Mouse (Mus musculus): ENCODE results near the gene D130043K22Rik. TPM values are rescaled to one million over a fixed set of nuclear protein-coding genes. Genes with fewer than 3 reads are reported as not detected.
"Not testable (repeated sequence)": the region's sequence is repeated elsewhere in the genome, so short reads cannot be mapped to it uniquely, and the experiment has no call there.

The D130043K22Rik gene
- total and polyA plus RNA-seq, 3 experiments, result 0.29 to 1.7 (median 0.31) TPM

- DNase-seq, result peak; percentile 96
These were observed 13.4 kb upstream of the D130043K22Rik start, which contains the start of the genes Acot13 and Tdp2 for GRCm38 (mm10) chr13:24831353-24832130. Gene Acot13 (minus strand): TSS chr13:24831540. Gene Tdp2 (plus strand): TSS chr13:24831679.

DNA sequence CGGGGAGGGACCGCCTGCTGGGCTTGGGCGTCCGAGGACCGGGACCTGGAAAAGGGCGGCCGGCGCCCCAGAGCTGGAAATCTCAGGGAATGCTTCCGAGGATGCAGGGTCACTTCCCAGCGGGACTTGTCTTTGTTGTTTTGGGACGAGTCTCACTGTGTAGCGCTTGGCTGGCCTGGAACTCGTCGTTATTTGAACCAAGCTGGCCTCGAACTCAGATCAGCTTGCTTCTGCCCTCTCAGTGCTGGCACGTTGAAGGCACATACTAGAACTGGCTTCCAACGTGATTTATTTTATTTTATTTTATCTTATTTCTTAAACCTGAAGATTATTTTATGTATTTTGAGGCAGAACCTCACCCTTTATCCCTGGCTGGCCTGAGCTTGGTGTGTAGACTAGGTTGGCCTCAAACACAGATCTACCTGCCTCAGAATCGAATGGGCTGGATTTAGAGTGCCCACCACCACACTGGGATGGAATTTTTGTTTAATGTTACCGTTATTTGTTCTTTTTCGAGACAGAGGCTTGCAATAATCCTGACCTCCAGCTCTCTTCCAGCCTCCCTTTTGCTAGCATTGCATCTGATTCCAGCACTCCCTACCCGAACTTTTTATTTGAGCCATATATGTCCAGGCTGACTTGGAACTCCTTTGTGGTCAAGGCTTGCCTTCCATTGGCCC, 12.7 kb upstream of the D130043K22Rik start:
- no peak for DNase-seq

DNA sequence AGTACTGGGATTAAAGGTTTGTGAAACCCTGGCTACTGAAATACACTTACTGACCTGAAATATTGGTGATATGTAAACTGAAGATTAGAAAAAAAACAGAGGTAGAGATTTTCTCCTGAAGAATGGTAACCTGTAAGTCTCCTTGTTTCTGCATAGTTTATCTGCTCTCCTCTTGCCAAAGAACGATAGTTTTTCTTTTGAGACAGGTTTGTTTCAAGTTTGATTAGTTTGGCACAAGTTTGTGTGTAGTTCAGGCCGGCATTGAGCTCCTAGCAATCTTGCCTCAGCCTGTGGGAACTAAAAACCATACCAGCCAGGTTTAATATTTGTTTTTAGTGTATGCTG, 12.2 kb upstream of the D130043K22Rik start:
- DNase-seq, result no peak

DNA sequence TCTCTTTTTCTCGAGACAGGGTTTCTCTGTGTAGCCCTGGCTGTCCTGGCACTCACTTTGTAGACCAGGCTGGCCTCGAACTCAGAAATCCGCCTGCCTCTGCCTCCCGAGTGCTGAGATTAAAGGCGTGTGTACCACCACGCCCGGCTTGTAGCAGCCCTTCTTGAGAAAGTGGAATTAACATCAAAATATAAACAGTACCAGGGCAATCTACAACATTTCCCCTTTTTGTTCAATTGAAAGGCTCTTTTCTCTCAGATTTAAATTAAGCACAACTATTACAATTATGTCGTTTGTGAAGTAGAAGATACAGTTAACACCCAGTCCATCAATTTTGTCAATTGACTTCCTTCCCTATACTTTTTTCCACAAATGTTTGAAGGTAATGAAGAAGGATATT, 7.2 kb upstream of the D130043K22Rik start:
- not testable (repeated sequence) for DNase-seq

- DNase-seq, result no peak
These were observed 5.1 kb upstream of the D130043K22Rik start for GRCm38 (mm10) chr13:24839831-24840230.

- no peak for DNase-seq
These were observed 3.2 kb upstream of the D130043K22Rik start for GRCm38 (mm10) chr13:24841702-24842101.

DNA sequence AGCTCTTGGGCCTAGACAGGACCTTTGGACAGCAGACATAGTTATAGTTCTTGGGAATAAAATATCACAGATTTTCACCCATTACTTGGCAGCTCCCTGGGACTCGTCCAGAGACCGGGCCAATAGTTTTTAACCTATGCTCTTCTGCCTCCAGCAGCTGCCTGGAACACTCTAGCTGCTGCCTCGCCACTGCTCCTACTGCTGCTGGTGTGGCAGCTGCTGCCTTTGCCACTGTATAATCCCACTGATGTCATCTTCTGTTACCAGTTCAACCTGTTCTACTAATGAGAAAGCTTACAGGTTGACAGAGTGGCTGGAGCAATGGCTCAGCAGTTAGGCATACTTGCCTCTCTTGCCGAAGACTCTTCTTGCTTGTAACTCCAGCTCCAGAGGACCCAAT, 4.4 kb downstream of the D130043K22Rik start:
- DNase-seq, result no peak

GRCm38 (mm10) chr13:24851989-24852388, 7.1 kb downstream of the D130043K22Rik start:
- DNase-seq, result no peak

DNA sequence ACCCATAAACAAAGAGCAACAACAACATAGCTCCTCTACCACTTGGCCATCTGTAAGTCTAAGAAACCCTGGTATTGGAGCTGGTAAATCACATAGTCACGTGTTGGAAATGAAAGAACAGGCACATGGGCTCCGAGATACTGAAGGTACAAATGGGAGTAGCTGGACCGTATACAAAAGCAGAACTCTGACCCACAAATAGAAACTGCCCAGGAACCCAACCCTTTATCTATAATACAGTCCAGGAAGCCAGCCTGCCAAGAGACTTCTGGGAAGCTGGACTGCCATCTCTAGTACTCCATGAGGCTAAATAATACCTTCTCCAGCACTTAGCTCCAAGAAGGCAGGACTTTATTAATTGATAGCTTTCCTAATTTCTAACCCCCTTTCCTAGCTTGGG, 7.6 kb downstream of the D130043K22Rik start:
- no peak for DNase-seq

- DNase-seq, result no peak
These were observed 14.2 kb downstream of the D130043K22Rik start for GRCm38 (mm10) chr13:24859115-24859514.

DNA sequence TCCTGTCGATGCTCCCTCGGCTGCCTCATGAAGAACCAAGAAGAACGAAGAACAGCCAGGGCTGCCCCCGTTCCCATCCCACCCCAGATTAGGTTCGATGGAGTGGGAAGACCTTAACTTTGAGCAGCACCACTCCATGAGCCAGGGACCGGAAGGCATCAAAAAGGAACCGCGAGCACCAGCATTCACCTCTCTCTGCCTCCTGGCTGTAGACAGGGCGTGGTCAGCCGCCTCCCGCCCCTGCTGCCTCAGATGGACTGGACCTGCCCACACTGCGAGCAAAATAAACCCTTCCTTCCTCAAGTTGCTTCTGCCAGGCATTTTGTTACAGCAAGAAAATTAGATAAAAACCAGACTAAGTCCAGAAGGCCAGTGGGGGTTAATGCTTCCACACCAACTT, 16.1 kb downstream of the D130043K22Rik start:
- DNase-seq, result no peak

GRCm38 (mm10) chr13:24862021-24862420, 17.1 kb downstream of the D130043K22Rik start:
- DNase-seq, result peak; percentile 15

GRCm38 (mm10) chr13:24862520-24862919, 17.6 kb downstream of the D130043K22Rik start:
- peak; percentile 53 for DNase-seq

- no peak for DNase-seq
These were observed 21.8 kb downstream of the D130043K22Rik start for GRCm38 (mm10) chr13:24866430-24867402.

GRCm38 (mm10) chr13:24867789-24868188, 22.9 kb downstream of the D130043K22Rik start:
- no peak for DNase-seq

DNA sequence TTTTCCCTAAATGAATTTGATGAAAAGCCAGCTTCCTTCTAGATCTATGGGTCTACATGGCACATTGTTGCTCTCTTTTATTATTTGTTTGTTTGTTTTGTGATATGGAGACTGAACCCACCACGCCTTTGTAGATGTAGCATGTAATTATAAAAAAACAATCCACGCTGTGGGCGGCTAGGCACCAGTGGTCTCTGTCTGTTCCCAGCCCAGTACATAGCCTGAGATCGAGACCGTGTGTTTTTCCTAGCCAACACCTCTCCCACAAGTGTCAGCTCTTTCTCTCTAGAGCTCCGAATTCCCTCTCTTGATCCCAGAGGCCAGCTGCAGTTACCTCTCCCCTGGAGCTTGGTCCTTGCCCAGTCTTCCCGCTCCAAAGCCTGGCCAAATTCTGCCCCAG, 23.3 kb downstream of the D130043K22Rik start:
- no peak for DNase-seq

DNA sequence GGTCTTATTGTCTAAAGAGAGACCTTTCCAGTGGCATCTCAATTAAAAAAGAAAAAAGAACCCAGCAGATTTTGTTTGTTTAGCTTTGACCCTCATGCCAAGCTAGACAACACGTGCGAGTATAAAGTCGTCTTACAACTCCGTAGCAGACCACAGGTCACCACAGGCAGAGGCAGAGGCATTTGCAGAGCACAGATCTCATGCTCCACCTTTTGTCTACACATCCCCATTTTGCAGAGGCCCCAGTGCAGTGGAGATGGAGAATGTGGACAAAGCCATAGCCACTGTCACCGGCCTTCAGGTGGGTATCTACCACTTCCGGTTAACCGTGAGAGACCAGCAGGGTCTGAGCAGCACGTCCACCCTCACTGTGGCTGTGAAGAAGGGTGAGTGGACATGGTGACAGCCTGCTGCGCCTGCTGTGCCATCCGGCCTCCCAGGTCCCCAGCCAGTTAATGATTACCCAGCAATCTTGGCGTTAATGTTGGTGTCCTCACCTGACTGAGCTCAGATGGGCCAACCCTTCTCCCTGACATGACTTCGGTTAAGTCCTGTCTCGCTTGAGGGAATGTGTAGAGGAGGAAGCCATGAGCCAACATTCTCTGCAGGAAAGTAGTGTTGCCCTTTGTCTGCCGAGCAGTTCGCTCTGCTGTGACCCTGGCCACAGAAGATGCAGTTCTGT, 34.6 kb downstream of the D130043K22Rik start:
- DNase-seq, result no peak

DNA sequence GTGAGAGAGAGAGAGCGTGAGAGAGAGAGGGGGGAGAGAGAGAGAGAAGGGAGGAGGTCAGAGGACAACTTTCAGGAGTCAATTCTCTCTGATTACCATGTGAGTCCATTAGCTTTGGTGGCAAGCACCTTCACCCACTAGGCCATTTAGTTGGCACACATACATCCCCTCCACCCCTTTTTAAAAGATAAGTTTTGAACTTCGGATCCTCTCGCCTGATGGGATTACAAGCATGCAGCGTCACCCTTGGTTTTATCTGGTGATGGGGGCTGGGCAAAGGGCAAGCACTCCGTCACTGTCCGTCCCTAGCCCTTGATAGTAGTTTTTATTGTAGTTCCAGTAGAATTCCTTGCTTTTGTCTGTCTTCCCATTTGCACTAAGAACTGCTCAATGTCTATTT, 35.3 kb downstream of the D130043K22Rik start:
- DNase-seq, result no peak

DNA sequence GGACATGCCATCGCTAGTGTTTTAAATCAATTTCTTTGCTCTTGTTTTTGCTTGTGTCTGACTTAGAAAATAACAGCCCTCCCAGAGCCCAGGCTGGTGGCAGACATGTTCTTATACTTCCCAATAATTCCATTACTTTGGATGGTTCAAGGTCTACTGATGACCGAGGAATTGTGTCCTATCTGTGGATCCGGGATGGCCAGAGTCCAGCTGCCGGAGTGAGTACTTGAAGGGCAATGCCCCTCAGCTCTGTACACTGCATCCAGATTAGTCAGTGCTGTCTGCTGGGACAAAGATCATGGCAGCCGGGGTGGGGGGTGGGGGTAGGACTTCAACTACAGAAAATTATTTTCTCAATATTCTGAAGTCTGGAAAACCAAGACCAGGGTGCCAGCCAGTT, 35.8 kb downstream of the D130043K22Rik start:
- DNase-seq, result no peak

DNA sequence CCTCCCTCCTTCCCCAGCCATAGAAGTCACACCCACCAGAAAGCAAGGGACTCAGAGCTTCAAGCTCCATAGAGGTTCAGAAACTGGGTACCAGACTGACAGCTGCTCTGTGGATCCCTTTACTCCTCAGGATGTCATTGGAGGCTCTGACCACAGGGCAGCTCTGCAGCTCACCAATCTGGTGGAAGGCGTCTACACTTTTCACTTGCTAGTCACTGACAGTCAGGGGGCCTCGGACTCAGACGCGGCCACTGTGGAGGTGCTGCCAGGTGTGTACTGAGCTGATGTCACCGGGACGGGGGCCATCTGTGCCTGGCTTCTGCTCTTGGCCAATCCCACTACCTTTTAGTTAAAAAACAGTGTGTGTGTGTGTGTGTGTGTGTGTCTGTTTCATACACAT, 37.5 kb downstream of the D130043K22Rik start:
- DNase-seq, result no peak

GRCm38 (mm10) chr13:24889554-24889953, 44.6 kb downstream of the D130043K22Rik start:
- DNase-seq, result no peak

- DNase-seq, result no peak
These were observed 47.6 kb downstream of the D130043K22Rik start for GRCm38 (mm10) chr13:24892516-24892915.
